Mouse (Mus musculus): ENCODE measurements at regions not wholly inside any gene's neighbourhood (a gene's known extent, or its start where the extent isn't known, plus 50 kb on each side); places are given as distances from the start of the nearest gene placed in this dataset.

GRCm38 (mm10) chr3:145705317-145705716, 53.2 kb upstream of the Ddah1 start:
- no peak for DNase-seq (ENCODE audit: low spot score)

GRCm38 (mm10) chr3:145704054-145704453, 54.3 kb upstream of the Ccn1 start:
- DNase-seq (ENCODE audit: low spot score): no peak

GRCm38 (mm10) chr3:145703411-145703924, 53.7 kb upstream of the Ccn1 start:
- DNase-seq (ENCODE audit: low spot score): no peak

- no peak for DNase-seq (ENCODE audit: low spot score)
Measured at GRCm38 (mm10) chr3:145702739-145703138, 53.0 kb upstream of the Ccn1 start.

- DNase-seq (ENCODE audit: low spot score): peak; percentile 24
Measured at GRCm38 (mm10) chr3:145701945-145702344, 52.2 kb upstream of the Ccn1 start.

All from testis, postnatal 14 days (tissue).